Mouse (Mus musculus) brain, embryonic 14.5 days (tissue): ENCODE data around the gene Prkar1b. TPM values are rescaled to one million over a fixed set of nuclear protein-coding genes. Genes with fewer than 3 reads are reported as not detected.
A peak's percentile ranks its signal among the peaks of the same experiment; 100 is the strongest.

ENCODE experiments used
- DNase-seq: peaks from one replicate; pipeline ENCODE4 v3.0.0-alpha.2; 2011; ENCODE audit warnings: low read depth
- CTCF ChIP-seq: fragments of 200-500 bp; IDR thresholded peaks from 2 replicates; pipeline ENCODE4 v1.5.1; 2012; ENCODE audit warnings: inconsistent platforms, mild to moderate bottlenecking, moderate library complexity, borderline replicate concordance; ENCODE audit not compliant: insufficient read depth, insufficient read length; ENCODE audit errors: extremely low read depth
- POLR2A ChIP-seq: fragments of 200-500 bp; IDR thresholded peaks from 2 replicates; pipeline ENCODE4 v1.6.1; 2012; ENCODE audit warnings: mild to moderate bottlenecking, inconsistent platforms, borderline replicate concordance; ENCODE audit not compliant: poor library complexity, insufficient read depth, insufficient read length, severe bottlenecking; ENCODE audit errors: extremely low read depth
- polyA plus RNA-seq: library from polyadenylated mRNA; depleted of rRNA; stranded (reverse); fragments of >200 nt; gene quantifications from 2 replicates; pipeline ENCODE4 v1.2.3, GENCODE M21; 2012

Gene Prkar1b
- polyA plus RNA-seq, 1 experiment = 202 TPM

DNA sequence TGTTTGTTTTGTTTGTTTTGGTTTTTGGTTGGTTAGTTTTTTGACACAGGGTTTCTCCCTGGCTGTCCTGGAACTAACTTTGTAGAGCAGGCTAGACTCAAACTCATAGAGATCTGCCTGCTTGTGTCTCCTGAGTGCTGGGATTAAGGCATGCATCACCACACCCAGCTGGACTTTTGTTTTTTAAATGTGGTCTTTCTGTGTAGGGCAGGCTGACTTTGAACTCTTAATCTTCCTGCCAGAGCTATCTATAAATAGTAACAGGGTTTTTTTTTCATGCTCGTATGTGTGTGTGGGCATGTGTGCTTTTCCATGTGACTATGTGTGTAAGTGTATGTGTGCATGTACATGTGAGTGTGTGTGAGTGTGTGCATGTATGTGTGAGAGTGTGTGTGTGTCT, 17.7 kb upstream of the Prkar1b start:
- TF ChIP-seq POLR2A (no peak), CTCF (no peak)

GRCm38 (mm10) chr5:139166781-139167361, 17.1 kb upstream of the Prkar1b start:
- DNase-seq = no peak
- no peak for TF ChIP-seq CTCF
- no peak for TF ChIP-seq POLR2A

More for the DNA sequence above, 17.7 kb upstream of the Prkar1b start:
- DNase-seq = no peak

DNA sequence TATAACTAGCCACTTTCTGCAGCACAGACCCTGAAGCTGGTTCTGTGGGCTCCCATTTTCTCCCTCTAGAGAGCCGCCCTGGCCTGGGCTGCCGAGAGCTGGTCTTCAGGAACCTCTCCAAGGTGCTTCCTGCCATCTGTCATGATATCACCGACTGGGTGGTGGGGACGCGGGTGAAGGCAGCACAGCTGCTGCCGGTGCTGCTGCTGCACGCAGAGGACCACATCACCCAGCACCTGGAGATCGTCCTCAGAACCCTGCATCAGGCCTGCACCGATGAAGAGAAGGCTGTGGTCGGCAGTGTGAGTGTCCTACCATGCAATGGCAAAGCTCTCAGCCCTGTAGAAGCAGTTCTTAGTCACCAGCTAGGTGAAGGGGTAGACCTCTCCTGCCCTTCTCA, 11.8 kb upstream of the Prkar1b start:
- TF ChIP-seq CTCF (no peak), POLR2A (no peak)
- DNase-seq = no peak

GRCm38 (mm10) chr5:139160899-139161298, 11.1 kb upstream of the Prkar1b start:
- no peak for TF ChIP-seq CTCF
- no peak for TF ChIP-seq POLR2A
- no peak for DNase-seq

DNA sequence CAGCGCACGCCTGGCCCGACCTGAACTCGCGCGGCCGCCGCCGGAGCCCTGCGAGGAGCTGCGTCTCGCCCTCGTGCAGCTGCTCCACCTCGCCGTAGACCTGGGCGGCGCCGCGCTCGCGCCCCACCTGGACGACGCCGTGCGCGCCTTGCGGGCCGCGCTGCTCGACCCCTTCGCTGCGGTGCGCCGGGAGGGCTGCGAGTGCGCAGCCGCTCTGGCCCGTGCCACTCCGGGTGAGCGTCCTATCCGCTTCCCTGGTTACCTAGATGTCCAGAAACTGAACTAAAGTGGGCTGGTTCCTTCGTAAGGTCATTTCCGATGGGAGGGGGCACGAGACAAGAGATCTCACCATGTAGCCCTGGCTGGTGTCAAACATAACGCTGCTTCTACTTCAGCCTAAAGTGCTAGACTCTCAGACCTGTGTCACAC, 816 bp upstream of the Prkar1b start:
- peak; percentile 18 for DNase-seq
- no peak for TF ChIP-seq CTCF
- no peak for TF ChIP-seq POLR2A

DNA sequence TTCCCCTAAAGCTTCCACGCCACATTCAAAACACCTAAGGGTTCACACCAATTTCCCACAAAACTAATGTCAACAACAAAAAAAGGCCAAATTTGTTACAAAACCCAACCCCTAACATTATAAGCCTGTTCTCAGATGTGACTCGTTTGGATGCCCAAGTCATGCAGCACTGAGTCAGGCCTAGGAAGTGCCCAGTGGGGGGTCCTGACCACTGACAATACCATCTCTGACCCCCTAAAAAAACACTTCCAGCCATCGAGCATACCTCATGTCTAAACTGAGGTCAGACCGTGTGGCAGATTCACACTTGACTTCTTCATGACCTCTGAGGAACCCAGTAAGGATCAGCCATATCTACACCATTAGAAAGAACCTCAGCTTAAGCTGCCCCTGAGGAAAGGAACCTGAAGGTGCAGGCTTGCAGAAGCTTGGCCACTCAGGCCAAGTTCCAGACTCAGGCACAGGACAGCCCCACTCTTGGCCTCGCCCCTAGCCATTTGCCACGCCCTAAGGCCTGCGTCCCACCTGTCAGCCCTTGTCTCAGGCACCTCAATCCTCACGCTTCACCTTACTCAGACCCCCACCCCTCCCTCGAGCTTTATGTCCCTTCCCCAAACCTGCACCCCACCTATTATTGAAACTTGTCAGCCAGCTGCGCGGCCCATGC, 662 bp downstream of the Prkar1b start:
- TF ChIP-seq POLR2A (no peak), CTCF (no peak)
- DNase-seq = no peak

DNA sequence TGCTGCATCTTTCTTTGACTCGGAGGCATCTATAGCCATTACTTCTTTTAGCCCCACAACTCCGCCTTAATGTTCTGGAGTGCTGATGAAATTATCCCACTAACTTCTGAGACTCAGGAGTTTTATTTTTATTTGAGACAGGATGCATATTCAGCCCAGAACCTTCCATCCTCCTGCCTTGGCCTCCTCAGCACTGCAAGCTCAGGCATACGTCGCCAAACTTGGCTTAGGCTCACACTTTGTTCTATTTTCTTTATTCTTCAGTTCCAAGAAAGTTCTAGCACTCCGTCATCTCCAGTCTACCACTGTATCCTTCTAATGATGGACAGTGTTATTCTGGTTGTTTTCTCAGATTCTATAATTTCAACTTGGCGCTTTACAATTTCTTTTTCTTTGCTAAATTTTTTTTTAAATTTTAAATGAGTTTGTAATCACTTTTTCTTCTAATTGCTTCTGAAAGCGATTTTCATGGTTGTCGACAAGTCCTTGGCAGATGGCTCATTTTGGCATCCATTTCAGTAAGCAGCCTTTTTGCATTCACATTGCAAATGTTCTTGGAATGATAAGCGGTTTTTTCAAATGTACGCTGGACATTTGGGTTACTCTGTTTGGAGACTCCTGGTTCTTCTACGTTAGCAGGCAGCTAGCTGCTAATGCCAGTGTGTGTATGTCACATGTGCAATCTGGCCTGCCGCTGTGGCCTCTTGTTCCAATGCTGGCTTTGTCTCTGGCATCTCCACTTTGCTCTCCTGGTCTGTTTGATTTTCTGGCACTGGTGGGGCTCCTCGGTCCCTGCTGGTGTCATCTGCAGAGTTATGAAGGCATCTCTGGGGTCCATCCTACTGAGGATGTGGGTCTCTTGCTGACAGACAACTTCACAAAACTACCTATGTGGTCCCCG, 2.4 kb downstream of the Prkar1b start:
- TF ChIP-seq CTCF (no peak), POLR2A (no peak)
- peak; percentile 87 for DNase-seq

GRCm38 (mm10) chr5:139146476-139147075, 3.2 kb downstream of the Prkar1b start:
- DNase-seq = peak; percentile 8
- TF ChIP-seq CTCF = no peak
- TF ChIP-seq POLR2A = no peak

DNA sequence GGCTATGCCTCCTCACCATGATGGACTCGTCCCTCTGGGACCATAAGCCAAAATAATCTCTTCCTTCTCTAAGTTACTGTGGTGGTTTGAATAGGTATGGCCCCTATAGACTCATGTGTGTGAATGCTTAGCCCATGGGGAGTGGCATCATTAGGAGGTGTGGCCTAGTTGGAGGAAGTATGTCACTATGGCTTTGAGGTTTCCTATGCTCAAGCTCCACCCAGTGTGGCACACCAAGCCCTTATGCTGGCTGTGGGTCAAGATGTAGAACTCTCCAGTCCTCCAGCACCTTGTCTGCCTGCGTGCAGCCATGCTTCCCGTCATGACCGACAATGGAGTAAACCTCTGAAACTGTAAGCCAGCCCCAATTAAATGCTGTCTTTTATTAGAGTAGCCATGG, 4.1 kb downstream of the Prkar1b start:
- no peak for DNase-seq
- TF ChIP-seq CTCF (no peak), POLR2A (no peak)

GRCm38 (mm10) chr5:139143890-139144289, 5.9 kb downstream of the Prkar1b start:
- TF ChIP-seq POLR2A = no peak
- no peak for TF ChIP-seq CTCF
- peak; percentile 49 for DNase-seq

GRCm38 (mm10) chr5:139141326-139141725, 8.5 kb downstream of the Prkar1b start:
- TF ChIP-seq POLR2A (no peak), CTCF (no peak)
- DNase-seq = peak; percentile 61

GRCm38 (mm10) chr5:139140589-139140988, 9.2 kb downstream of the Prkar1b start:
- TF ChIP-seq CTCF (no peak), POLR2A (no peak)
- no peak for DNase-seq
